Mouse (Mus musculus) thymus, postnatal 14 days (tissue): Measurements from ENCODE around the gene Ppp2r5e.

Source experiments
- DNase-seq: peaks from one replicate; pipeline ENCODE4 v3.0.0; 2021

Ppp2r5e gene

GRCm38 (mm10) chr12:75572271-75572670 lies 23.8 kb downstream of the Ppp2r5e start:
- DNase-seq = peak; percentile 79

GRCm38 (mm10) chr12:75570138-75570537 lies 25.9 kb downstream of the Ppp2r5e start:
- no peak for DNase-seq

- DNase-seq = no peak
These were observed 28.3 kb downstream of the Ppp2r5e start for GRCm38 (mm10) chr12:75567745-75568144.

DNA sequence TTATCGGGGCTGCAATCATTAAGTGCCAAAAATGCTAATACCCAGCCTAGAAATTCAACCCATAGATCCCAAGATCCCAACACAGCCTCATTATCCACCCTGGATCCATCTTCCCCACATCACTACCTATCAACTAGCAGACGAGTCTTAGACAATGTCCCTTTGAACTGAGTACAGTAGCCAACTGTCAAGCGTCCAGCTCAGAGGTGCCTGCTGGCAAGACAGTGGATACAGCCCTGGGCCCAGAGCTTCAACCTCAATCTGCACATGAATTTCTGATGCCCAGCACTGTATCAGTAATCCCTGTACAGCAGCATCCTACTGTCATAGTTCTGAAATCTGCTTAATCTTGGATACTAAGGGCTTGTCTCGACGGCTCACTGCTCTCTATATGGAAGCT lies 30.3 kb downstream of the Ppp2r5e start:
- no peak for DNase-seq

- no peak for DNase-seq
These were observed 31.5 kb downstream of the Ppp2r5e start for GRCm38 (mm10) chr12:75564498-75564897.

DNA sequence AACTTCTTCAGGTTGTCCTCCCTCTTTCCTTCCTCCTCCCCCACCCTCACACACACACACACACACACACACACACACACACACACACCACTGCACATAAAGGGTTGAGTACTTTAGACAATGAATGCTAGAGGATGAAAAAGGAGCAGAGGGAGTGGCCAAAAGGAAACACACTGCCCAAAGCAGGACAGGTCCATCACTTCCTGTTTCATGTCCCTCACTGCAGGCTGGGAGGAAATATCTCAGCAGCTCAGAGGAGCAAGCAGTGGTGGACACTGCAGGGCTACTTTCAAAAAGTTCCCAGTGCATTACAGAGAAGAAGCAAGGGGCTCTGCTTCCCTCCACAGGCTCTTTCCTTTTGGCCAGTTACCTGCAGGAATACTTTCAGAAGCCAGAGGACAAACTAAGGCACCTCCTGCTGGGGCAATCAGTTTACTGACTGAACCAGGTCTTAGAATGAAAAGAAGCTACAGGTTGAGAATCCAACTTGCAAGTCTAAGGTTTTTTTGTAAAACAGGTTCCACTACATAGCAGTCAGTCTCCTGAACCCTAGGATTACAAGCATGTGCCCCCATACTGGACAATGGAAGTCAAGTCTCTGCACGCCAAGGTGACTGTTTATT lies 32.9 kb downstream of the Ppp2r5e start:
- no peak for DNase-seq

DNA sequence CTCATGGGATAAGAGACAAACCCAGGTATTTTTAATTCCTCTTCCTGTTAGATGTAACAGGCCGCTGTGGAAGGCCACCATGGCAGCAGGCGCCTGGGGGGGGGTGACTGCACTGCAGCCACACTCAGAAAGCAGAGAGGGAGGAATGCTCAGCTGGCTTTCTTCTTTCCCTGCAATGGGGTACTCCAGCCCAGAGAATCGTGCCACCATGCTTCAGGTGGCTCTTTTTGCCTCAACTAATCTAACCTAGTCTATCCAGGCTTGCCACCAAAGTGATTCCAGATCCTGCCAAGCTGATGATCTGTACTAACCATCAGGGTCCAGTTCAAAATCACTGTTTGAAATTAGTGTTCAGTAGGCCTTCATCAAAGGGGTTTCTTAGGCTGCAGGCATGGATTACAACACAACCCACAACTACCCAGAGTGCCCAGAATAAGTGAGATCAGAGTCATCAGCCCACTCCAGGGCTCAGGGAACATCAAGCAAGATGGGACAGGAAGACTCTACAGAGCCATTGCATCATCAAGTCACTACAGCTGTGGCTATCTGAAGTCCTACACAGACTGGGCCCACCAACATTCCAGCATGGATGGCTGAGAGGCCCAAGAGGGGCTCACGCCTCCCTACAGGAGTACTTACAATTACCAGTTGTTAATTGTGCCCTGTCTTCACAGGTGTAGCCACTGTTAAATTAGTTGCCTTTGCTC lies 35.2 kb downstream of the Ppp2r5e start:
- DNase-seq = no peak

DNA sequence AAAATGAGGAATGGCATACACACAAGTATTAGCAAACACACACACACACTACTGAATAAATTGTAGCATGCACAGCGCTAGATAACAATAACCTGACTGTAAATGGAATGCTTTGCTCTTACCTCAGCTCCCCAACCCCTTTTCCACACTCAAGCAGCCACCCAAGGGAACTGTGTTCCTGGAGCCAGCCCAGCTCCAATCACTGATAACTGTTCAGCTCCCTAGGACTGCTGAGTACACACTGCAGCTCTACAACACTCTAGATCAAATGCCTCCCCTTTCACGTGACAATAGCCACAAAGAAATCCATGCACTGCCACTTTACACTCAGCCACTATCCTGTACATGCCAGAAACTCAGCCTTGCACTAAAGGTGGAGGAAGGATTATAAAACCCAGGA lies 36.8 kb downstream of the Ppp2r5e start:
- DNase-seq = no peak

DNA sequence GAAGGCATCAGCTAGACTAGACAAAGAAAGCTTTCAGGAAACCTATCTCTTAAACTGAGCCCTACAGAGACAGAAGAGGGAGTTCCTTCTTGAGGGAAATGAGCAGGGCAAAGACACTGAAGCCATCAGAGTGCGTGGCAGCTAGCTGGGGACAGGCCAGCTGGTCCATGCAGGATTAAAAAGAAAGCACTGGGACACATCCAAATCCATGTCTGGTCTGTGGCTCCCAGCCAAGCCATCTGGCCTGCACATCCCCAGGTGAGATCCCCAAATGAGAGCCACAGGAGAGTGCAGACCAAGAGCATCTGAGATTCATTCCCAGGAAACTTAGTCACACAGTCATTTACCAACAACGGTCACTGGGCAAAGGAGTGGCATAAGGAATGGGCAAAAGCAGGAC lies 38.2 kb downstream of the Ppp2r5e start:
- no peak for DNase-seq

GRCm38 (mm10) chr12:75555032-75555431 lies 41.0 kb downstream of the Ppp2r5e start:
- DNase-seq = no peak

- no peak for DNase-seq
These were observed 43.7 kb downstream of the Ppp2r5e start for GRCm38 (mm10) chr12:75552296-75552695.

- no peak for DNase-seq
These were observed 44.4 kb downstream of the Ppp2r5e start for GRCm38 (mm10) chr12:75551671-75552070.

GRCm38 (mm10) chr12:75548999-75549398 lies 47.0 kb downstream of the Ppp2r5e start:
- DNase-seq = no peak

- DNase-seq = no peak
These were observed 48.9 kb downstream of the Ppp2r5e start for GRCm38 (mm10) chr12:75547174-75547573.

DNA sequence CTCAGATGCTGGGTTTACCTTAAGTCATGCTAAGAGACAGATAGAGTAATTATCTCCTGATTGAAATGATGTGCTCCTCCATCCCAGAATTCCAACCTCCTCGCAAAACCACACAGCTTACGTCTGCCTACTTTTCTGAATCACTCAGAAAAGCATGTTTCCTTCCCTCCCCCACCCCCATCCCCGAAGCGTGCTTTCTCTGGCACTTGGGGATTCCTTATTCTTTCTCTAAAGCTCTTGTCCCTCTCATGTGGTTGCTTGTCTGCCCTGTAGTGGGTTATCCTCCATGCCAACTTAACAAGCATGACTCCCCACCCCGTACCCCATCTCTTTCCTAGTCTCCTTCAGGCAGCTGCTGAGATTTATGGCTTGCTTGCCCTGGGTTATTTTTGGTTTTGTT lies 49.8 kb downstream of the Ppp2r5e start:
- DNase-seq = no peak

DNA sequence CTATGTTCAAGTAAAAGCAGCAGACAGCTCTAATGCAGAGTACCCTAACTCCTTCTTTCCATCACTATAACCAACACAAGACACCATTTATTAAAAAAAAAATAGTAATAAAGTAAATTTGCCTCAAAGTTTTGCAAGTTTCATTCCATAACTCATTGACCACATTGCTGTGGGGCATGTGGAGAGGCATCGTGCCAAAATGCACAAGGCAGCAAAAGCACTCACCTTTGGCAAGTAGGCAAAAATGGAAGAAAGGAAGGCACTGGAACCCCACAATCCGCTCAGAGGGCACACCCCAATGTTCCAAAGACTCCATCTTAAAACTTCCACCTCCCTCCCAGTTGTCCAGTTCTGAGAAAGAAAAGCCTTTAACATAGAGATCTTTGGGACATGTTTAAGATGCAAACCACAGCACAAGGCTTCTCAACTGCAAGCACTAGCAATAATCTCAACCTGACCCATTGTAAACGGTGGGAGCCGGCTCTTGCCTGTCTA lies 50.6 kb downstream of the Ppp2r5e start:
- no peak for DNase-seq

- no peak for DNase-seq
These were observed 51.4 kb downstream of the Ppp2r5e start for GRCm38 (mm10) chr12:75544666-75545065.

- no peak for DNase-seq
These were observed 51.8 kb downstream of the Ppp2r5e start for GRCm38 (mm10) chr12:75544259-75544658.

DNA sequence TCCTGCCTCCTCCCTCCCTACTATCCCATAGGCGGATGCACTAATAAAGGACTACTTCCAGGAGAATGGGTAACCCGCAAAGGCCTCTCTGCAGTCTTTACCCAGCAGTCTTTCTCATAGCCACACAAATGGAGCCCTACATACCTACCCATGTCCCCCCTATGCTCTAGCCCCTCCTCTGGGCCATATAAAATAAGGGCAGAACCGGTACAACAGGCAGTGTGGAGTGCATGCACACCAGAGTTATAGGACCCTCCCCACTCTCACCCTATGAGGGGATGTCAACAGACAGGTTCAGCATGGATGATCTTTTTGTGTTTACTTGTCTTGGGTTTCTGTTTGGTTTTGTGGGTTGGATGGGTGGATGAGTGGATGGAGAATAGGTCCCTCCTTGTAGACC lies 52.7 kb downstream of the Ppp2r5e start:
- no peak for DNase-seq

DNA sequence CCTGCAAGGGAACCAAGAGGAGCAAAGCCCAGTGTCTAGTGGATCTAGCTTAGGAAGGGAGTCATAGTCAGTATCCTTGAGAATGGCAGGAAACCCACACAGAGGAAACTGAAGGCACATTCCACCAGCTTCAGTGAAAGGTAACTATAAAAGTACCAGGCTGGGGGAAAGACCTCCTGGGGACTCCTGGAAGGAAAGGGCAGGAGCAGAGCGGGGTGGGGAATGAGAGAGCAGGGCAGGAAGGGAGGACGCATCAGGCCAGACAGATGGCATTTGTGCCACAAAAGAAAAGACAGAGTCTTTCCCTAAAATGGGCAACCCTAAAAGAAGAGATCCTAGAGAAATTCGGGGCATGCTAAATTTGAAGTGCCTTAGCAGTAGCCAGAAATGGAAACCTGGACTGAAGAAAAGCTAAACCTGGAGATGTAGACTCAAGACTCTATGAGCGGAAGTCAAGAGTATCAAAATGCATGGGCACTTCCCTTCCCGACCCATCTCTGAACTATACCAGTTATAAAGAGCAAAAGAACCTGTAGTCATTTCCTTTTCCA lies 55.3 kb downstream of the Ppp2r5e start:
- DNase-seq = no peak

GRCm38 (mm10) chr12:75539228-75539627 lies 56.8 kb downstream of the Ppp2r5e start:
- DNase-seq = no peak

GRCm38 (mm10) chr12:75537673-75538423 lies 58.2 kb downstream of the Ppp2r5e start:
- DNase-seq = no peak

GRCm38 (mm10) chr12:75537019-75537672 lies 58.9 kb downstream of the Ppp2r5e start:
- no peak for DNase-seq
